Mouse (Mus musculus): ENCODE measurements around the gene Tmprss2.
A peak's percentile ranks its signal among the peaks of the same experiment; 100 is the strongest.
"Not testable (repeated sequence)": the region's sequence is repeated elsewhere in the genome, so short reads cannot be mapped to it uniquely, and the experiment has no call there.

Tmprss2 gene

GRCm38 (mm10) chr16:97591512-97591911 lies 19.5 kb downstream of the Tmprss2 start:
- DNase-seq (ENCODE audit: low spot score in 2 of 2): no peak

GRCm38 (mm10) chr16:97582876-97583275 lies 28.1 kb downstream of the Tmprss2 start:
- not testable (repeated sequence) for DNase-seq (ENCODE audit: low spot score in 2 of 2)

- no peak for DNase-seq (ENCODE audit: low spot score in 2 of 2)
Measured at GRCm38 (mm10) chr16:97569426-97569825, 41.6 kb downstream of the Tmprss2 start.

- DNase-seq (ENCODE audit: low spot score in 2 of 2): peak; percentile 5 to 18
Measured at GRCm38 (mm10) chr16:97568662-97569061, 42.3 kb downstream of the Tmprss2 start.

- DNase-seq (ENCODE audit: low spot score in 2 of 2): no peak
Measured at GRCm38 (mm10) chr16:97544340-97544739, 66.7 kb downstream of the Tmprss2 start.

GRCm38 (mm10) chr16:97536859-97537258 lies 74.1 kb downstream of the Tmprss2 start:
- no peak for DNase-seq (ENCODE audit: low spot score in 2 of 2)

- DNase-seq (ENCODE audit: low spot score in 2 of 2): peak; percentile 11 to 16
Measured at GRCm38 (mm10) chr16:97535808-97536413, 75.1 kb downstream of the Tmprss2 start.

GRCm38 (mm10) chr16:97534876-97535461 lies 76.0 kb downstream of the Tmprss2 start:
- peak in 1 of 2 experiments; percentile 10 for DNase-seq (ENCODE audit: low spot score in 2 of 2)

GRCm38 (mm10) chr16:97534448-97534847 lies 76.5 kb downstream of the Tmprss2 start:
- no peak for DNase-seq (ENCODE audit: low spot score in 2 of 2)

GRCm38 (mm10) chr16:97533751-97534150 lies 77.2 kb downstream of the Tmprss2 start:
- no peak for DNase-seq (ENCODE audit: low spot score in 2 of 2)

GRCm38 (mm10) chr16:97533126-97533525 lies 77.9 kb downstream of the Tmprss2 start:
- no peak for DNase-seq (ENCODE audit: low spot score in 2 of 2)

GRCm38 (mm10) chr16:97529241-97529640 lies 81.8 kb downstream of the Tmprss2 start:
- no peak for DNase-seq (ENCODE audit: low spot score in 2 of 2)

- DNase-seq (ENCODE audit: low spot score in 2 of 2): no peak
Measured at GRCm38 (mm10) chr16:97523024-97523423, 88.0 kb downstream of the Tmprss2 start.

GRCm38 (mm10) chr16:97521983-97522382 lies 89.0 kb downstream of the Tmprss2 start:
- DNase-seq (ENCODE audit: low spot score in 2 of 2): no peak

GRCm38 (mm10) chr16:97516341-97516740 lies 94.7 kb downstream of the Tmprss2 start:
- no peak for DNase-seq (ENCODE audit: low spot score in 2 of 2)

Measured in right cerebral cortex, postnatal 36 days (tissue).